Mouse (Mus musculus) thymus, postnatal 25 days (tissue): ENCODE measurements around the gene Pip4p1.
A peak's percentile ranks its signal among the peaks of the same experiment; 100 is the strongest.
"Not testable (repeated sequence)": the region's sequence is repeated elsewhere in the genome, so short reads cannot be mapped to it uniquely, and the experiment has no call there.

Experiments used
- DNase-seq: peaks from one replicate; pipeline ENCODE4 v3.0.0; 2022

The Pip4p1 gene

DNA sequence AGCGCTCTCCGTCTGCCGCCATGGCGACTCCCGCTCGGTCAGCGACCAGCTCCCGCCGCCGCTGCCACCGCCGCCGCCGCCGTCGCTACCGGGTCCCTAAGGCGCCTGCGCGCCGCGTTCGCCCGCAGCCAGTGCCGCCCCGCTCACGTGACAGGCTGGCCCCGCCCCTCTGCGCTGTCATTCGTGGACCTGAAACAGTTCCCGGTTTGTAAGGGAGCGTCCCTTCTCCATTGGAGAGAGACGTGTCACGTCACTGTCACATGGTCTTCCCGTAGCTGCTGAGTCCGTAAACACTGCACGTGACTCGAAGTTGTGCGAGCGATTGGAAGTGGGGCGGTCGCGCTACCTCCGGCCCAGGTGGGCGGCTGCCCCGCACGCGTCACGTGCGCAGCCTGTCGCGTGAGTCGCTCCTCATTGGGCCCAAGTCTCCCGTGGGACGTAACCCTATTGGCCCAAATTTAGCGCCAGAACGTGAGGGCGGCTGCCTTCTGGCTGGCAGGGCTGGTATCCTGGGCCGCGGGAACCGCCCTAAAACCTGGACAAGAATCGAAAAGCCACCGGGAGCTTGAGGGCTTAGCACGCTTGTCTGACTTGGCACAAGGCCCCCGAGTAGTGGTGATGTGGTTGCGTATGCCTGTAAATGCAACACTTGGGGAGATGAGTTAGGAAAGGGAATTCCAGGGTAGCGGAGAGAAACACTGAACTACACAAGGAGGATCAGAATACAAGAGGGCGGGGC is at the start of gene Pip4p1, which contains the start of gene Pnp:
Gene Pip4p1, minus strand, starts transcription at position 103 of the 739 bp plus-strand sequence.
Gene Pnp, plus strand, starts transcription at position 329 of the 739 bp plus-strand sequence.
- DNase-seq, result peak; percentile 99

DNA sequence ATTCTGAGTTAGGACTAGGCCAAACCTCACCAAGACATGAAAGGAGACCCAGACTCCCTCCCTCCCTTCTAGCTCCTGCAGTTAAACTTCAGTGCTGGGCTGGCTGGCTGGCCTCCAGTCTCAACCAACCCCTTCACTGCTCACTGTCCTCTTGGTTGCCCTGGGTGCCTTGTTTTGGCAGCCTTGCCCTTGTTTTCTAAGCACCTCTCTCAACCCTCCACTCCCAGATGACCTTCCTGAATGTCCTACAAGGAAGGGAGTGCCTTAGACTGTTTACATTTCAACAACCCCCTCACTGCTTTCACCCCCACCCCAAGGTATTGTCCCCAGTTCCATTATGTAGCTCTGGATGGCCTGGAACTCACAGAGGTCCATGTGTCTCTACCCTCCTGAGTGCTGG is 49.0 kb upstream of the Pip4p1 start:
- DNase-seq, result no peak

- DNase-seq, result not testable (repeated sequence)
Observed at GRCm38 (mm10) chr14:50978451-50978850, 47.8 kb upstream of the Pip4p1 start.

- DNase-seq, result no peak
Observed at GRCm38 (mm10) chr14:50976674-50977073, 46.0 kb upstream of the Pip4p1 start.

DNA sequence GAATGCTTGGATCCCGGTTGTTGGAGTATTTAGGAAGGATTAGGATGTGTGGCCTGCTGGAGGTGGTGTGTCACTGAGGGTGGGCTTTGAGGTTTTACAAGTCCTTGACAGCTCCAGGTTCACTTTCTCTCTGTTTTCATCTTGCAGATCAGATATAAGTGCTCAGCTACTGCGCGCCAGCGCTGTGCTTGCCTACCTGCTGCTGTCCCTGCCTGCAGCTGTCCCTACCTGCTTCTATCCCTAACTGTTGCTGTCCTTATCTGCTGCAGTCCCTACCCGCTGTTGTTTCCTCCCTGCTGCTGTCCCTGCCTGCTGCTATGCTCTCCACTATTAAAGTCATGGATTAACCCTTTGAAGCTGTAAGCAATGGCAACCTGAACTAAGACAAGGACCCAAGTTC is 44.3 kb upstream of the Pip4p1 start:
- no peak for DNase-seq

DNA sequence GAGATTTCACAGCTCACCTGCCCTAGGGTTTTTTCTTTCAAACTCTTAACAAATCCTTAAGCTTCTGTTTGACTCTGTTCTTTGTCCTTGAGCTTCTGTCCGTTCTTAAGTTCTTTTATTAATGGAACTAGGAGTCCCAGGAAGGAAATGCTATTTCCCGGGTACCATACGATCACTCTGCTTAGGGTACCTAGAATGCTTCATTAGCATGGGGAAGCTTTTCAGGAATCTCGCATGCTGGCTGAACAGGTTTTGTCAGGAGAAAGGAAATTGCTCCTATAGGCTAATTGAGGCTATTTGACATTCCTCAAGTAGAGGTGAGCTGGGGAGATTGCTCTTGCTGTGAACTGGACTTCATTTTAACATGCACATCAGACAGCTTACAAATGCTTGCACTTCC is 43.0 kb upstream of the Pip4p1 start:
- no peak for DNase-seq

- not testable (repeated sequence) for DNase-seq
Observed at GRCm38 (mm10) chr14:50973054-50973453, 42.4 kb upstream of the Pip4p1 start.

- no peak for DNase-seq
Observed at GRCm38 (mm10) chr14:50970822-50971221, 40.2 kb upstream of the Pip4p1 start.

DNA sequence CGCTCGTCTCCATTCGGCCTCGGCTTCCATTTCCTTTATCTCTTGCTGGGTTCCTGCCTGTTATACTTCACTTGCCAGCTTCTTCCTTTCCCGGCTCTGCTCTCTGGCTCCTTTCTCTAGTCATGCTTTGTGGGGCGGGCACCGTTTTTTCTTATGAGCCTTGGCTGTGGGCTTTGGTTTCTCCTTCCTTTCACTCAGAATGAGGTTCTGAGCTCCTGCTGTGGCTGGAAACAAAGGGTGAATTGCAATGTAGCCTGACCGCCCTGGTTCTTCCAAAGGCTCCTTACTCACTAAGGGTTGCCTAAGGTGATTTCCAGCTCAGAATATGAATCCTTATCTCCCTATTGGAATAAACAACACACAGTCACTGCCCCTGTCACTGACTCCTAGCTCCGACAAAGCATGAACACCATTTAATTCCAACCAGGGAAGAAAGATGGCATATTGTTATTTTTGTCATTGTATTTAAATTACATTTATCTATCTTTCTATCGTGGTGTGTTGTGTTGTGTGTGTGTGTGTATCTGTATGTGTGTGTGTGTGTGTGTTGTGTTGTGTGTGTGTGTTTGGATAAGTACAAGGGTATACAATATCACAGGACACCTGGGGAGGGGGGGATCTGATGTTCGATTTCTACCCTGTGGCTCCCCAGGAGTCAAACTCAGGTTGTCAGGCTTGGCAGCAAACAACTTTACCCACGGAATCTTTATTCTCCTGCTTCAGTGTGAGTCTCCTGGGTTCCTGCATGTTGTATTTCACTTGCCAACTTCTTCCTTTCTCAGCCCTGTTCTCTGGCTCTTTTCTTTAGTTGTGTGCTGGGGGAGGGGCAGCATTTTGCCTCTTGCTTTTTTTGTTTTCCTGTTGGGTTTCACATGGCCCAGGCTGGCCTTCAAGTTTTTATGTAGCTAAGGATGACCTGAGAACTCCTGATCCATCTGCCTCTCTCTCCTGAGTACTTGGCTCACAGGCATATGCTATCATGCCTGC is 39.2 kb upstream of the Pip4p1 start:
- DNase-seq, result peak; percentile 14

DNA sequence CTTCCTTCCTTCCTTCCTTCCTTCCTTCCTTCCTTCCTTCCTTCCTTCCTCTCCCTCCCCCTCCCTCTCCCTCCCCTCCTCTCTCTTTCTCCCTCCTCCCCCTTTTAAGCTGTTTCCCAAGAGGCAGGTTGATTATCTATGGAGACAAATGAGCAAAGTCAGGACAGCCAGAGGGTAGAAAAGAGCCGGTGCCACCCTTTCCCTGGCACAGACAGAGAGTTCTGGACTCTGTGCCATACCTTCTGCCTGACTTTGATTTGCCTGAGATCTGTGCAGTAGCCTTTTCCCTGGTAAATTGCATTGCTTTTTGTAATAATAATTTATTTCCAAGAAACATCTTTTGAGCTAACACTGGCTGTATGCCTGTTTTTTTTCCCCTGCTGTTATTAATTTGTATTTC is 38.4 kb upstream of the Pip4p1 start:
- no peak for DNase-seq

DNA sequence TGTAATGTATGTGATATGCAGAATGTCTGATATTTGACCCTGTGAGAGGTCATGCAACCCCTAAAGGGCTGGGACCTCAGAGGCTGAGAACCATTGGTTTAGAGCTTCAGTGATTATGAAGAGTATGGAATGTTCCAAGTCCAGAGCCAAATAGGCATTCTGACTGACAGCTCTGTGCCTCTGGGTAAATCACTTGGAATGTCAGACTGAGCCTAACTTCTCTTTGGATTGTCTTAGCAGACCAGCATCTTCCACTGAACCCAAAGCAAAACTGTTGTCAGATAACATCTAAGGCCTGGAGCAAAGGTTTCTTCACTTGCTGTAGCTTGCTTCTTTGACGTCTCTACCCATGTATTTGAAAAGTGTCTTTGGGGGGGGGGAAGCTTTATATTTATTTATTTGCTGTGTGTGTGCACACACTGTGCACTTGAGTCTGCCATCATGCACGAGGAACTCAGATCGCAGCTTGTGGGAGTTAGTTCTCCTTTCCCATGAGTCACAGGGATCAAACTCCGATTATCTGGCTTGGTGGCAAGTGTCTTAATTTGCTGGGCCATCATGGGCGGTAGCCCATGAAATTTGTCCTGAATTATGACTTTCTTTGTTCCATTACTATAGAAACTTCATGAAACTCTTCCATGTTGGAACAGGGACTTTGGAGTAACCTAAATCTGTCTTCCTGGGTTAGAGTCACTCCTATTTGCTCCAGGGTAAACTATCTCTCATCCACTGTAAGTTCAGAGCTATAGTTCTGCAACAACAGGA is 37.7 kb upstream of the Pip4p1 start:
- no peak for DNase-seq

GRCm38 (mm10) chr14:50958289-50958995 is 27.8 kb upstream of the Pip4p1 start:
- DNase-seq, result not testable (repeated sequence)

- not testable (repeated sequence) for DNase-seq
Observed at GRCm38 (mm10) chr14:50957146-50957545, 26.5 kb upstream of the Pip4p1 start.

DNA sequence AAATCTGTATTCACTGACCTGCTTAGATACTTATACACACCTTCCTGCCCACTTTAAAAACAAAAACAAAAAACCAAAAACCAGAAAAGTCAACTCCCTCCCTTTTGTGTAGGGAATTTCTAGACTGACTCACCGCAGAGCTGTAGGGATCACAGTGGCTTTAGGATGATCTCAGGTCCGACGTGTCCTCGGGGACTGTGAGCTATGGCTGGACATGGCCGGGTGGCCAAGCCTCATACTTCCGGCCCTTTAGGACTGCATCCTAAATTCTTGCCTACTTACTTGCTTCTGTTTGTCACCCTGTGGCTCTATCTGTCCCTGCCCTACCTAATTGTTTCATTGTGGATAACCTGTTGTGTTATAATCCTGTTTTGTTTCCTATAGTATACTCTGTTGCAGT is 26.1 kb upstream of the Pip4p1 start:
- DNase-seq, result not testable (repeated sequence)

GRCm38 (mm10) chr14:50955942-50956508 is 25.4 kb upstream of the Pip4p1 start, which contains the start of gene Pnp2:
TSS of gene Pnp2 (plus strand) at chr14:50955992.
- peak; percentile 73 for DNase-seq

- no peak for DNase-seq
Observed at GRCm38 (mm10) chr14:50955487-50955886, 24.8 kb upstream of the Pip4p1 start.

DNA sequence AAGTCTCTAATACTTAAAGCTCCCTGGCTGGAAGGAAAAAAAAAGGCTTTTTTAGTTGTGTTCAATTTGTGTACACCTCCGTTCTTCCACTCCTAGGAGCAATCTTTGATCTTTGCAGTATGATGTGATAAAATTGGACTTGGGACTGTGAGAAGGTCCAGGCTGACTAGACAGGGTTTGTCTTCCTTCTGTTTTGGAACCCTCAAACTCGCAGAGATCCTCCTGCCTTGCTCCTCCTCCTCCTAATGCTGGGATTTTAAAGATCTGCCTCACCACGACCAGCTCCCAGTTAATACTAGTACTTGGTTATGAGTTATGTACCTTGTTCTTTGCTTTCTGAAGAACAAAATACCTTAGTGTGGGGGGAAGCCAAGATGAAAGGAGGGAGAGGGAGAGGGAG is 14.9 kb upstream of the Pip4p1 start:
- not testable (repeated sequence) for DNase-seq

GRCm38 (mm10) chr14:50945081-50945480 is 14.4 kb upstream of the Pip4p1 start:
- not testable (repeated sequence) for DNase-seq

GRCm38 (mm10) chr14:50944668-50945033 is 14.0 kb upstream of the Pip4p1 start:
- not testable (repeated sequence) for DNase-seq

- peak; percentile 87 for DNase-seq
Observed at GRCm38 (mm10) chr14:50943932-50944667, 13.4 kb upstream of the Pip4p1 start, which contains the start of gene Gm49342. TSS of gene Gm49342 (plus strand) at chr14:50944517.

DNA sequence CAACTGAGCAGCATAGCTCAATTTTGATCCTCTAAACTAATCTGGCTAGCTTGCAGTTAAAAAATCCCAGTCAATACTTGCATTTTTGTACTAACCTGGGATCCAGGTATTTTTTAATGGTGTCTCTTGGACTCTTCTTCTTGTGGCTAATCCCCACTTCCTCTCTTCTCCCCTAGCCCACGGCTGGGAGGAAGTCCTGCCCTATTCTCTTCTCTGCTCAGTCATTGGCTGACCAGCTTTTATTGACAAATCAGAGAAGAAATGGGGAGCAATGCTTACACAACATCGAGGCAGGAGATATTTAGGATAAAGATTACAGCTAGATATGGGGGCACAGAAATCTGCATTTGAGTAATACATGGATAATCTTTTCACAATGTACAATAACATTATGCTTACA is 8.3 kb upstream of the Pip4p1 start:
- no peak for DNase-seq
